Mouse (Mus musculus) heart, embryonic 13.5 days (tissue): ENCODE measurements around the gene Erbin. TPM values are rescaled to one million over a fixed set of nuclear protein-coding genes. Genes with fewer than 3 reads are reported as not detected.

Source experiments
- polyA plus RNA-seq: library from polyadenylated mRNA; unstranded; fragments of >200 nt; fragmentation: Nextera tagmentation; extraction: Ambion mirVana; gene quantifications from 2 replicates; pipeline ENCODE4 v1.2.1, GENCODE M21; 2015

Gene Erbin
- polyA plus RNA-seq, 1 experiment from 2014 or later, result 10.0 TPM

Other genes starting within 250 kb of the Erbin start
- 47.7 and 49.3 TPM in 2 replicates for gene Srek1, start 145.9 kb downstream of the Erbin start, polyA plus RNA-seq
- gene Nln, start 189.1 kb upstream of the Erbin start, polyA plus RNA-seq, result 19.5 and 19.8 TPM in 2 replicates
- 2.2 and 2.8 TPM in 2 replicates for gene Sgtb, start 189.2 kb upstream of the Erbin start, polyA plus RNA-seq